Mouse (Mus musculus) testis, adult 2 months (tissue): Measurements from ENCODE around the gene Elp5.

Experiments used
- CTCF ChIP-seq: fragments of 200-500 bp; IDR thresholded peaks from 2 replicates; pipeline ENCODE4 v1.5.1; 2012; ENCODE audit warnings: low read depth, mild to moderate bottlenecking, inconsistent platforms, low read length, moderate library complexity; ENCODE audit not compliant: control insufficient read depth, insufficient read depth, insufficient replicate concordance
- POLR2A ChIP-seq: fragments of 200-500 bp; IDR thresholded peaks from 2 replicates; pipeline ENCODE4 v1.6.1; 2012; ENCODE audit warnings: low read depth, mild to moderate bottlenecking, inconsistent platforms, low read length, moderate library complexity; ENCODE audit not compliant: control insufficient read depth

- TF ChIP-seq CTCF (no peak), POLR2A (no peak)
Measured at GRCm38 (mm10) chr11:69989949-69990348, 7.6 kb upstream of the Elp5 start.
